Mouse (Mus musculus) stomach, embryonic 16.5 days (tissue): ENCODE data around the gene Slc23a4. TPM values are rescaled to one million over a fixed set of nuclear protein-coding genes. Genes with fewer than 3 reads are reported as not detected.
A peak's percentile ranks its signal among the peaks of the same experiment; 100 is the strongest.

Experiments used
- ATAC-seq: fragments of 200-750 bp; cut with Nextera tagmentation; 2 replicates; pipeline ENCODE4 v1.8.0; 2017; ENCODE audit warnings: moderate number of reproducible peaks, moderate TSS enrichment; ENCODE audit not compliant: insufficient read depth, low FRiP score
- H3K27ac ChIP-seq: fragments of 300-500 bp; sonication (generic); 2 replicates; pipeline ENCODE4 v1.5.1; 2014; ENCODE audit warnings: low read length
- H3K27me3 ChIP-seq: fragments of 300-500 bp; sonication (generic); 2 replicates; pipeline ENCODE4 v1.6.1; 2014; ENCODE audit warnings: low read length, control low read depth, mixed read lengths; ENCODE audit not compliant: control insufficient read depth, insufficient read depth
- H3K36me3 ChIP-seq: fragments of 300-500 bp; sonication (generic); 2 replicates; pipeline ENCODE4 v1.6.1; 2014; ENCODE audit warnings: low read length; ENCODE audit not compliant: control insufficient read depth, insufficient read depth
- H3K4me1 ChIP-seq: fragments of 300-500 bp; sonication (generic); 2 replicates; pipeline ENCODE4 v1.6.1; 2014; ENCODE audit warnings: low read length, control low read depth, mixed read lengths; ENCODE audit not compliant: control insufficient read depth, insufficient read depth
- H3K4me2 ChIP-seq: fragments of 300-500 bp; sonication (generic); 2 replicates; pipeline ENCODE4 v1.6.1; 2014; ENCODE audit warnings: low read depth, low read length, mixed read lengths
- H3K4me3 ChIP-seq: fragments of 300-500 bp; sonication (generic); replicated peaks from 2 replicates; pipeline ENCODE4 v1.5.1; 2014; ENCODE audit warnings: mild to moderate bottlenecking, low read length
- H3K9ac ChIP-seq: fragments of 300-500 bp; sonication (generic); 2 replicates; pipeline ENCODE4 v1.6.1; 2014; ENCODE audit warnings: low read length
- H3K9me3 ChIP-seq: fragments of 300-500 bp; sonication (generic); replicated peaks from 2 replicates; pipeline ENCODE4 v1.6.1; 2016; ENCODE audit warnings: low read length, control low read depth; ENCODE audit not compliant: control insufficient read depth
- WGBS: fragments of 180-500 bp; shearing (Covaris S2); extraction: QIAGEN DNeasy Blood & Tissue Kit; methylation state at CpG from one replicate; pipeline ENCODE4 v1.1.7; 2014; 5-methylcytosine and 5-hydroxymethylcytosine counted together
- polyA plus RNA-seq: library from polyadenylated mRNA; unstranded; fragments of >200 nt; fragmentation: Nextera tagmentation; extraction: Ambion mirVana; gene quantifications from 2 replicates; pipeline ENCODE4 v1.2.1, GENCODE M21; 2015

Slc23a4 gene
- polyA plus RNA-seq, 1 experiment from 2014 or later, result 4.3 TPM

- Histone ChIP-seq H3K4me1 (no peaks in the 10 kb centered on the region), H3K36me3 (no peaks in the 10 kb centered on the region), H3K4me3 (no peak overlapping the region), H3K9me3 (no peaks in the 10 kb centered on the region), H3K9ac (no peak overlapping the region), H3K27me3 (no peaks in the 10 kb centered on the region), H3K27ac (no peak overlapping the region), H3K4me2 (no peak overlapping the region)
- WGBS, result 96% methylated on average over 5 of the region's 5 CpGs
- no peak for ATAC-seq
These were observed 22.5 kb upstream of the Slc23a4 start for GRCm38 (mm10) chr6:35010705-35011104.

- Histone ChIP-seq H3K4me2 (no peak overlapping the region), H3K9me3 (no peaks in the 10 kb centered on the region), H3K27ac (no peak overlapping the region), H3K9ac (no peak overlapping the region), H3K36me3 (no peaks in the 10 kb centered on the region), H3K27me3 (no peaks in the 10 kb centered on the region), H3K4me1 (no peaks in the 10 kb centered on the region), H3K4me3 (no peak overlapping the region)
- ATAC-seq, result no peak
- WGBS, result 75% methylated on average over 18 of the region's 18 CpGs
These were observed 14.1 kb upstream of the Slc23a4 start for GRCm38 (mm10) chr6:35002261-35002669.

GRCm38 (mm10) chr6:34999101-34999500 is 10.9 kb upstream of the Slc23a4 start:
- Histone ChIP-seq H3K4me3 (no peak overlapping the region), H3K36me3 (no peaks in the 10 kb centered on the region), H3K4me2 (no peak overlapping the region), H3K27me3 (no peaks in the 10 kb centered on the region), H3K4me1 (peaks cover 6% of the 10 kb centered on the region; the same call in 1 of the 2 replicates), H3K27ac (no peak overlapping the region), H3K9ac (no peak overlapping the region), H3K9me3 (no peaks in the 10 kb centered on the region)
- ATAC-seq, result peak; percentile 18; the same call in 1 of the 2 replicates
- 14% methylated on average over 4 of the region's 4 CpGs for WGBS

DNA sequence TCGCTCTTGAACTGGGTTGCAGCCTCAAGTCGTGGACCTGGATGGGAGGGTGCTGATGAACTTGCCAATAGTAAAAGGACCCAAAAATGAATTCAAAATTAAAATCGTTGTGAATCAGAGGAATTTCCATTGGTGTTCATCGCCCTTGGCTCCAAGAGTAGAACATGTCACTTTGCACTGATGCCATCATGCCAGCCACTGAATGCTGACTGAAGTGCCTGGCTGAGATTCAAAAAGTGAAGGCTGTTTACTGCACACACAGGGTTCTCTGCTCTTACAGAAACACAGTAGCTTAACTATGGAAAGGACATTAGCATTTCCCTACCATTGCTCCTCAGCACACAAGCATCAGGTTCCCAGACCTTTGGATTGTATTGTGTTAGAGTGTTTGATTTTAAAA is 8.3 kb upstream of the Slc23a4 start:
- ATAC-seq, result no peak
- H3K27me3 ChIP-seq, result no peaks in the 10 kb centered on the region
- no peak overlapping the region for H3K4me2 ChIP-seq
- WGBS, result 79% methylated on average over 4 of the region's 4 CpGs
- H3K36me3 ChIP-seq, result no peaks in the 10 kb centered on the region
- H3K9me3 ChIP-seq, result no peaks in the 10 kb centered on the region
- peaks cover 6% of the 10 kb centered on the region; the same call in 1 of the 2 replicates for H3K4me1 ChIP-seq
- H3K4me3 ChIP-seq, result no peak overlapping the region
- H3K9ac ChIP-seq, result no peak overlapping the region
- no peak overlapping the region for H3K27ac ChIP-seq

DNA sequence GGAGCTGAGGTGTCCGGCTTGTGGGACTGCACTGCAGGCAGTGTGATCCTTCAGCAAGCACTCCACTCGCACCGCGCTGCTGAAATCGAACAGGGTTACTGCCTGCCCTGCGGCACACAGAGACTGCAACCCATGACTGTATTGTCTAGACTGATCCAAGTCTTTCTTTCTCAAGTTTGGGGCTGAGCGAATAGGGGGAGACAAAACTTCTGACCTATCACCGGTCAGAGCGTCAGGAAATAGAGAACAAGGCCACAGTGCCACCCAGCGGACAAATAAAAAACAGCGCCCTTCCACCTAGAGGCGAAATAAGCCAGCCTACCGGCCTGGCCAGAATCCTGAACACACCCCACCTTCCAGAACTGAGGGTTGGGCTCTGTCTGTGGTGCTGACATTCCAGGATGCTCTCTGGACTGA is 7.1 kb upstream of the Slc23a4 start:
- peak overlapping the region; percentile 62 for H3K4me2 ChIP-seq
- H3K27me3 ChIP-seq, result no peaks in the 10 kb centered on the region
- no peak overlapping the region for H3K27ac ChIP-seq
- H3K36me3 ChIP-seq, result no peaks in the 10 kb centered on the region
- peak overlapping the region; percentile 31 for H3K4me3 ChIP-seq
- peaks cover 6% of the 10 kb centered on the region; the same call in 1 of the 2 replicates for H3K4me1 ChIP-seq
- no peaks in the 10 kb centered on the region for H3K9me3 ChIP-seq
- WGBS, result 5% methylated on average over 13 of the region's 13 CpGs
- H3K9ac ChIP-seq, result no peak overlapping the region
- peak; percentile 67; the same call in 1 of the 2 replicates for ATAC-seq

DNA sequence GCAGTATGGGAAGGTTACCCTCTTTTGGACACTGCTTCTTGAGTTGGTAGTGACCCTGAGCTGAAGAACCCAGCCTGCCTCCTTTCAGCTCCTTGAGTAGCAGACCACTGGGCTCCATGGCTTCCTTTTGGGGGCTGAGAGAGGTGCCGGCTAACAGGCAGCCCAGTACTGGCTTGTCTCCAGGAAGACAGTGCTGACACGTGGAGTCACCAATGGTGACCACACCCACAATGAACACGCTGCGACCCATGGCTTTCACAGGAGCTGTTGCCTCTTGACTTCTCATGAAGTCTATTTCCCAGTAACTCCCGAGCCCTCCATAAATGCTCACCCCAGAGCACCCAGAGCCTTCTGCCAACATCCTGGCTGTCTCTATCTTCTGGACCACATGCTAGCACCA is 6.5 kb upstream of the Slc23a4 start:
- H3K27me3 ChIP-seq, result no peaks in the 10 kb centered on the region
- H3K4me2 ChIP-seq, result peak overlapping the region; percentile 62
- WGBS, result 49% methylated on average over 5 of the region's 5 CpGs
- ATAC-seq, result no peak
- H3K27ac ChIP-seq, result no peak overlapping the region
- peaks cover 6% of the 10 kb centered on the region; the same call in 1 of the 2 replicates for H3K4me1 ChIP-seq
- no peaks in the 10 kb centered on the region for H3K9me3 ChIP-seq
- H3K9ac ChIP-seq, result no peak overlapping the region
- no peaks in the 10 kb centered on the region for H3K36me3 ChIP-seq
- H3K4me3 ChIP-seq, result no peak overlapping the region

GRCm38 (mm10) chr6:34989263-34989662 is 1.1 kb upstream of the Slc23a4 start:
- H3K4me3 ChIP-seq, result no peak overlapping the region
- H3K36me3 ChIP-seq, result no peaks in the 10 kb centered on the region
- no peak for ATAC-seq
- no peaks in the 10 kb centered on the region for H3K9me3 ChIP-seq
- no peaks in the 10 kb centered on the region for H3K27me3 ChIP-seq
- no peak overlapping the region for H3K4me2 ChIP-seq
- no peak overlapping the region for H3K27ac ChIP-seq
- 62% methylated on average over 6 of the region's 6 CpGs for WGBS
- H3K4me1 ChIP-seq, result peaks cover 10% of the 10 kb centered on the region
- no peak overlapping the region for H3K9ac ChIP-seq

GRCm38 (mm10) chr6:34987085-34987645 is 1.0 kb downstream of the Slc23a4 start:
- ATAC-seq, result no peak
- H3K4me1 ChIP-seq, result peaks cover 10% of the 10 kb centered on the region
- H3K27ac ChIP-seq, result no peak overlapping the region
- no peaks in the 10 kb centered on the region for H3K9me3 ChIP-seq
- WGBS, result 69% methylated on average over 12 of the region's 12 CpGs
- no peaks in the 10 kb centered on the region for H3K36me3 ChIP-seq
- H3K9ac ChIP-seq, result no peak overlapping the region
- H3K4me3 ChIP-seq, result peak overlapping the region; percentile 19; the same call in 1 of the 2 replicates
- H3K4me2 ChIP-seq, result peak overlapping the region; percentile 46
- no peaks in the 10 kb centered on the region for H3K27me3 ChIP-seq

DNA sequence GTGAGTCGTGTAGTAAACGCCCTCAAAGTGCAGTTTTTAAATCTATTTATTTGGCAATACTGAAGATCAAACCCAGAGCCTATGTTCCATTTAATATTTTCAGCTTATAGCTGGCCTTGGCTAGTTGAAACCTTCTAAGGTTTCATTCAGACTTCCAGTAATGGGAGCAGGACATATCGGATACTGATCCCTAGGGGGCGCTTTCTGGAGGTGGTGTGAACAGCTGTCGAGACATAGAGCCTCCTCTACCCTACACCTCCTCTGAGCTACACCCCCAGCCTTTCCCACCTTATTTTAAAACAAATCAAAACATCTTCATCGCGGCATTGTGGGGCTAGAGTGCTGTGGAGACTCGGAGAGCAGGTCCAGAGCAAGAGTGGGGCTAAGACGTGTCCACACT is 7.5 kb downstream of the Slc23a4 start:
- Histone ChIP-seq H3K27ac (no peak overlapping the region), H3K9me3 (no peaks in the 10 kb centered on the region), H3K4me1 (no peaks in the 10 kb centered on the region), H3K9ac (no peak overlapping the region), H3K4me3 (no peak overlapping the region), H3K4me2 (no peak overlapping the region), H3K27me3 (no peaks in the 10 kb centered on the region), H3K36me3 (no peaks in the 10 kb centered on the region)
- 60% methylated on average over 9 of the region's 9 CpGs for WGBS
- ATAC-seq, result no peak
